Mouse (Mus musculus) effector memory CD4-positive, alpha-beta T cell, adult 5 months (primary cell): ENCODE measurements around the gene Krtap1-5. TPM values are rescaled to one million over a fixed set of nuclear protein-coding genes. Genes with fewer than 3 reads are reported as not detected.

Source experiments
- polyA plus RNA-seq: library from polyadenylated mRNA; unstranded; fragments of 100-300 nt; shearing (Covaris generic); gene quantifications from one replicate; pipeline ENCODE4 v1.2.1, GENCODE M21; 2017

The Krtap1-5 gene
- polyA plus RNA-seq: not detected

GRCm38 (mm10) chr11:99580636-99581035 lies at the start of gene Krtap1-5:
Gene Krtap1-5 (minus strand): TSS chr11:99581016.

GRCm38 (mm10) chr11:99628138-99628537 lies 47.3 kb upstream of the Krtap1-5 start, which contains the start of gene Krtap4-1:
Gene Krtap4-1 (minus strand): TSS chr11:99628238.

GRCm38 (mm10) chr11:99620335-99620734 lies 39.5 kb upstream of the Krtap1-5 start, which contains the start of gene Gm11562:
Gene Gm11562 (minus strand): TSS chr11:99620435.

GRCm38 (mm10) chr11:99614796-99615363 lies 34.1 kb upstream of the Krtap1-5 start, which contains the start of gene Krtap2-4:
Gene Krtap2-4 (minus strand): TSS chr11:99614846.

GRCm38 (mm10) chr11:99610089-99610488 lies 29.3 kb upstream of the Krtap1-5 start, which contains the start of gene Gm11937:
Gene Gm11937 (minus strand): TSS chr11:99610189.

GRCm38 (mm10) chr11:99603208-99603607 lies 22.4 kb upstream of the Krtap1-5 start, which contains the start of gene Gm11938:
Gene Gm11938 (minus strand): TSS chr11:99603308.

GRCm38 (mm10) chr11:99597742-99598141 lies 16.9 kb upstream of the Krtap1-5 start, which contains the start of gene Krtap9-3:
Gene Krtap9-3 (minus strand): TSS chr11:99598105.

GRCm38 (mm10) chr11:99590981-99591380 lies 10.2 kb upstream of the Krtap1-5 start, which contains the start of gene Krtap1-3:
Gene Krtap1-3 (minus strand): TSS chr11:99591339.

GRCm38 (mm10) chr11:99583245-99583704 lies 2.5 kb upstream of the Krtap1-5 start, which contains the start of gene Krtap1-4:
Gene Krtap1-4 (minus strand): TSS chr11:99583654.

GRCm38 (mm10) chr11:99566530-99566929 lies 14.3 kb downstream of the Krtap1-5 start, which contains the start of gene Krtap3-1:
Gene Krtap3-1 (minus strand): TSS chr11:99566630.

GRCm38 (mm10) chr11:99559366-99559765 lies 21.4 kb downstream of the Krtap1-5 start, which contains the start of gene Gm11939:
Gene Gm11939 (minus strand): TSS chr11:99559466.

GRCm38 (mm10) chr11:99556753-99557152 lies 24.1 kb downstream of the Krtap1-5 start, which contains the start of gene Krtap3-2:
Gene Krtap3-2 (minus strand): TSS chr11:99556853.

GRCm38 (mm10) chr11:99550765-99551164 lies 30.1 kb downstream of the Krtap1-5 start, which contains the start of gene Krtap3-3:
Gene Krtap3-3 (minus strand): TSS chr11:99550865.

Other genes with a start within 250 kb of the Krtap1-5 start
- gene Krt26, start 243.1 kb downstream of the Krtap1-5 start, polyA plus RNA-seq: not detected
- not detected for gene Krt27, start 229.9 kb downstream of the Krtap1-5 start, polyA plus RNA-seq
- gene Krt28, start 206.1 kb downstream of the Krtap1-5 start, polyA plus RNA-seq: not detected
- 8.1 TPM for gene Krt10, start 191.7 kb downstream of the Krtap1-5 start, polyA plus RNA-seq
- 0.26 TPM for gene Krt12, start 158.8 kb downstream of the Krtap1-5 start, polyA plus RNA-seq
- gene Krt20, start 142.9 kb downstream of the Krtap1-5 start, polyA plus RNA-seq: not detected
- not detected for gene Krt23, start 87.9 kb downstream of the Krtap1-5 start, polyA plus RNA-seq
- not detected for gene Krt39, start 59.7 kb downstream of the Krtap1-5 start, polyA plus RNA-seq
- not detected for gene Krt40, start 37.9 kb downstream of the Krtap1-5 start, polyA plus RNA-seq
- not detected for gene Krtap3-3, start 30.2 kb downstream of the Krtap1-5 start, polyA plus RNA-seq
- gene Krtap3-2, start 24.2 kb downstream of the Krtap1-5 start, polyA plus RNA-seq: not detected
- gene Gm11939, start 21.6 kb downstream of the Krtap1-5 start, polyA plus RNA-seq: not detected
- not detected for gene Krtap3-1, start 14.4 kb downstream of the Krtap1-5 start, polyA plus RNA-seq
- gene Krtap1-4, start 2.6 kb upstream of the Krtap1-5 start, polyA plus RNA-seq: not detected
- not detected for gene Krtap1-3, start 10.3 kb upstream of the Krtap1-5 start, polyA plus RNA-seq
- gene Krtap9-3, start 17.1 kb upstream of the Krtap1-5 start, polyA plus RNA-seq: not detected
- gene Gm11938, start 22.3 kb upstream of the Krtap1-5 start, polyA plus RNA-seq: not detected
- gene Gm11937, start 29.2 kb upstream of the Krtap1-5 start, polyA plus RNA-seq: not detected
- gene Krtap2-4, start 33.8 kb upstream of the Krtap1-5 start, polyA plus RNA-seq: not detected
- gene Gm11562, start 39.4 kb upstream of the Krtap1-5 start, polyA plus RNA-seq: not detected
- gene Krtap4-1, start 47.2 kb upstream of the Krtap1-5 start, polyA plus RNA-seq: not detected
- gene Krtap4-2, start 54.1 kb upstream of the Krtap1-5 start, polyA plus RNA-seq: not detected
- gene Krtap4-7, start 63.1 kb upstream of the Krtap1-5 start, polyA plus RNA-seq: not detected
- gene Gm11555, start 69.2 kb upstream of the Krtap1-5 start, polyA plus RNA-seq: not detected
- gene Gm11563, start 77.9 kb upstream of the Krtap1-5 start, polyA plus RNA-seq: not detected
- gene Krtap4-6, start 84.9 kb upstream of the Krtap1-5 start, polyA plus RNA-seq: not detected
- not detected for gene Gm14190, start 109.7 kb upstream of the Krtap1-5 start, polyA plus RNA-seq
- gene Gm14180, start 153.3 kb upstream of the Krtap1-5 start, polyA plus RNA-seq: not detected
- not detected for gene Gm11595, start 191.9 kb upstream of the Krtap1-5 start, polyA plus RNA-seq
- not detected for gene Krtap4-8, start 199.7 kb upstream of the Krtap1-5 start, polyA plus RNA-seq
- not detected for gene Krtap4-9, start 204.2 kb upstream of the Krtap1-5 start, polyA plus RNA-seq
- gene Gm11596, start 212.5 kb upstream of the Krtap1-5 start, polyA plus RNA-seq: not detected
- not detected for gene Gm11569, start 217.9 kb upstream of the Krtap1-5 start, polyA plus RNA-seq
- gene Gm11554, start 223.4 kb upstream of the Krtap1-5 start, polyA plus RNA-seq: not detected
- gene Krtap4-13, start 228.9 kb upstream of the Krtap1-5 start, polyA plus RNA-seq: not detected
- not detected for gene Gm11564, start 234.7 kb upstream of the Krtap1-5 start, polyA plus RNA-seq